Comparison of ENCODE assay signal across 19 mouse cellular contexts in genomic region chr10:42294392-42294791, GRCm38 (mm10). TPM values are rescaled to one million over a fixed set of nuclear protein-coding genes. Genes with fewer than 3 reads are reported as not detected.
A peak's percentile ranks its signal among the peaks of the same experiment; 100 is the strongest.
DNase-seq lines count a peak whose midpoint lies in the region; ATAC-seq and TF ChIP-seq lines count a peak whose summit lies in the region.
"Had no signal": no experiment of that assay in that cellular context is flagged by ENCODE, and none has a peak within 500 bp of the region (broad histone marks: within the 10 kb centered on the region; RNA-seq: fewer than 3 reads in every experiment).

No protein-coding gene starts in this region.

- CTCF ChIA-PET in Patski (lab: Charles Lee), result interaction anchor here (1.2 to 1.4 kb wide), 3 partner anchors 17 to 604 kb away, joined by 3 to 4 read pairs (median 4); no protein-coding TSS in a partner anchor

- no peak for TF ChIP-seq CTCF in Patski (IDR thresholded peaks at IDR 0.05)
- no peak for TF ChIP-seq CTCF in thymus, adult 2 months (IDR thresholded peaks at IDR 0.05; ENCODE audit: borderline replicate concordance, control insufficient read depth, extremely low read depth, insufficient read depth, low read length, poor library complexity)

- no peak overlapping the region for H3K27ac ChIP-seq in kidney, embryonic 15.5 days
- no peak overlapping the region for H3K27ac ChIP-seq in thymus, adult 2 months (ENCODE audit: control insufficient read depth, insufficient read depth, low read length)
- H3K27ac ChIP-seq: embryonic facial prominence, embryonic 15.5 days; forebrain, embryonic 10.5 days; heart, adult 2 months; heart, embryonic 15.5 days; hindbrain, embryonic 13.5 days; hindbrain, postnatal 0 days had no signal

- in situ Hi-C loops in Patski (cut with MboI; ENCODE audit: low pct_unique_long_range_greater_than_20kb), result no loop called here

- POLR2A ChIA-PET in Patski (lab: Charles Lee), result interaction anchor here (0.5 to 1.5 kb wide), 2 partner anchors 16 to 465 kb away, joined by 3 read pairs; no protein-coding TSS in a partner anchor

- no peak for TF ChIP-seq POLR2A in thymus, adult 2 months (IDR thresholded peaks at IDR 0.05; ENCODE audit: control insufficient read depth, extremely low read depth, insufficient read depth, low read length, poor library complexity)

- WGBS in kidney, embryonic 15.5 days, result 69% methylated on average over 2 of the region's 2 CpGs
- 9% methylated on average over 2 of the region's 2 CpGs for WGBS in thymus, adult 2 months

- no peak overlapping the region for H3K4me2 ChIP-seq in kidney, embryonic 15.5 days
- H3K4me2 ChIP-seq: embryonic facial prominence, embryonic 15.5 days; heart, embryonic 11.5 days; heart, embryonic 15.5 days; hindbrain, embryonic 13.5 days had no signal

- no peak overlapping the region for H3K4me3 ChIP-seq in kidney, embryonic 15.5 days (replicated peaks)
- H3K4me3 ChIP-seq in megakaryocyte, embryonic 14.5 days (replicated peaks), result peak overlapping the region; percentile 17
- H3K4me3 ChIP-seq in thymus, adult 2 months (ENCODE audit: control insufficient read depth, insufficient read depth, low read length), result no peak overlapping the region
- H3K4me3 ChIP-seq: embryonic facial prominence, embryonic 15.5 days; erythroblast, embryonic 14.5 days; forebrain, embryonic 10.5 days; heart, adult 2 months; heart, embryonic 15.5 days; hindbrain, embryonic 13.5 days had no signal

- no peak for ATAC-seq in kidney, embryonic 15.5 days (replicated peaks; ENCODE audit: low FRiP score)
- ATAC-seq in megakaryocyte, adult 5-6 weeks (ENCODE audit: poor library complexity, severe bottlenecking), result no peak
- peak; percentile 7 for ATAC-seq in Patski

- H3K9ac ChIP-seq in kidney, embryonic 15.5 days, result no peak overlapping the region
- H3K9ac ChIP-seq: embryonic facial prominence, embryonic 15.5 days; heart, embryonic 15.5 days; hindbrain, embryonic 13.5 days had no signal

- H3K27me3 ChIP-seq in kidney, embryonic 15.5 days, result no peaks in the 10 kb centered on the region
- no peaks in the 10 kb centered on the region for H3K27me3 ChIP-seq in megakaryocyte, embryonic 14.5 days (replicated peaks)
- H3K27me3 ChIP-seq in Patski, result no peaks in the 10 kb centered on the region
- H3K27me3 ChIP-seq in thymus, adult 2 months (ENCODE audit: control insufficient read depth, insufficient read depth, low read length), result no peaks in the 10 kb centered on the region
- H3K27me3 ChIP-seq: embryonic facial prominence, embryonic 15.5 days; heart, embryonic 15.5 days had no signal

- DNase-seq in kidney, adult 18-20 months, result peak; percentile 11
- no peak for DNase-seq in Patski (ENCODE audit: low read depth, low spot score)
- DNase-seq in natural killer cell, adult 2 months (ENCODE audit: low spot score in 2 of 2), result no peak
- DNase-seq in thymus, adult 2 months, result no peak
- DNase-seq: adrenal gland, adult 8-10 months; cerebellum, adult 11 months; gastrocnemius, postnatal 36 days; heart, adult 2 months had no signal

- peaks cover 7% of the 10 kb centered on the region; the same call in 1 of the 2 replicates for H3K9me3 ChIP-seq in kidney, embryonic 15.5 days (replicated peaks)
- H3K9me3 ChIP-seq in megakaryocyte, embryonic 14.5 days, result no peaks in the 10 kb centered on the region
- H3K9me3 ChIP-seq: forebrain, embryonic 10.5 days; G1E had no signal

- no peaks in the 10 kb centered on the region for H3K4me1 ChIP-seq in kidney, embryonic 15.5 days
- H3K4me1 ChIP-seq in megakaryocyte, embryonic 14.5 days, result peaks cover 35% of the 10 kb centered on the region
- H3K4me1 ChIP-seq in thymus, adult 2 months (replicated peaks; ENCODE audit: control insufficient read depth, insufficient read depth, low read length), result no peaks in the 10 kb centered on the region
- H3K4me1 ChIP-seq: embryonic facial prominence, embryonic 15.5 days; hindbrain, embryonic 13.5 days had no signal

- no peaks in the 10 kb centered on the region for H3K36me3 ChIP-seq in kidney, embryonic 15.5 days
- H3K36me3 ChIP-seq in megakaryocyte, embryonic 14.5 days (replicated peaks; ENCODE audit: low read length), result no peaks in the 10 kb centered on the region
- H3K36me3 ChIP-seq in thymus, adult 2 months (ENCODE audit: control insufficient read depth, insufficient read depth, low read length), result no peaks in the 10 kb centered on the region
- H3K36me3 ChIP-seq: embryonic facial prominence, embryonic 15.5 days; forebrain, embryonic 10.5 days; G1E; heart, embryonic 15.5 days; hindbrain, embryonic 13.5 days had no signal

RNA-seq across cellular contexts. Expression of gene Foxo3, which starts 17.8 kb away (rescaled TPM):
- 6.1 and 7.0 TPM in 2 replicates for polyA plus RNA-seq in kidney, embryonic 15.5 days (2015; fragmentation: Nextera tagmentation; extraction: Ambion mirVana)
- 14.8 and 55.2 TPM in 2 replicates for polyA plus RNA-seq in megakaryocyte, embryonic 14.5 days (2012; ENCODE audit: insufficient read depth, low replicate concordance)
- 25.3 and 25.7 TPM in 2 replicates for total RNA-seq in megakaryocyte, adult 5-6 weeks (2015)
- total RNA-seq in megakaryocyte, adult 5-6 weeks (2017), result 24.9 and 27.4 TPM in 2 replicates
- 17.6 TPM for polyA plus RNA-seq in Patski (2021)
- 76.6 and 83.4 TPM in 2 replicates for polyA plus RNA-seq in thymus, adult 2 months (2012; rRNA removed)
